Mouse (Mus musculus) embryonic facial prominence, embryonic 12.5 days (tissue): ENCODE data around the gene Myof. TPM values are rescaled to one million over a fixed set of nuclear protein-coding genes. Genes with fewer than 3 reads are reported as not detected.

ENCODE experiments used
- ATAC-seq: fragments of 200-750 bp; cut with Nextera tagmentation; 2 replicates; pipeline ENCODE4 v1.8.0; 2017; ENCODE audit not compliant: insufficient number of reproducible peaks, insufficient read depth, low FRiP score, low TSS enrichment
- H3K27ac ChIP-seq: fragments of 300-500 bp; sonication (generic); 2 replicates; pipeline ENCODE4 v1.5.1; 2016; ENCODE audit warnings: mild to moderate bottlenecking
- H3K27me3 ChIP-seq: fragments of 300-500 bp; sonication (generic); 2 replicates; pipeline ENCODE4 v1.6.1; 2016; ENCODE audit warnings: mild to moderate bottlenecking, moderate library complexity
- H3K36me3 ChIP-seq: fragments of 300-500 bp; sonication (generic); 2 replicates; pipeline ENCODE4 v1.6.1; 2016; ENCODE audit warnings: mild to moderate bottlenecking
- H3K4me1 ChIP-seq: fragments of 300-500 bp; sonication (generic); 2 replicates; pipeline ENCODE4 v1.6.1; 2016
- H3K4me2 ChIP-seq: fragments of 300-500 bp; sonication (generic); replicated peaks from 2 replicates; pipeline ENCODE4 v1.6.1; 2016; ENCODE audit warnings: mild to moderate bottlenecking, moderate library complexity
- H3K4me3 ChIP-seq: fragments of 300-500 bp; sonication (generic); 2 replicates; pipeline ENCODE4 v1.5.1; 2016; ENCODE audit warnings: mild to moderate bottlenecking
- H3K9ac ChIP-seq: fragments of 300-500 bp; sonication (generic); 2 replicates; pipeline ENCODE4 v1.6.1; 2016; ENCODE audit warnings: mild to moderate bottlenecking, moderate library complexity
- H3K9me3 ChIP-seq: fragments of 300-500 bp; sonication (generic); 2 replicates; pipeline ENCODE4 v1.6.1; 2016; ENCODE audit warnings: mild to moderate bottlenecking, moderate library complexity
- WGBS: fragments of 180-500 bp; shearing (Covaris S2); methylation state at CpG from one replicate; pipeline ENCODE4 v1.1.7; 2016; 5-methylcytosine and 5-hydroxymethylcytosine counted together
- polyA plus RNA-seq: library from polyadenylated mRNA; unstranded; fragments of >200 nt; fragmentation: Nextera tagmentation; extraction: Ambion mirVana; gene quantifications from 2 replicates; pipeline ENCODE4 v1.2.1, GENCODE M21; 2016

Myof gene
- polyA plus RNA-seq, 1 experiment from 2014 or later = 15.0 TPM

- H3K9me3 ChIP-seq = no peaks in the 10 kb centered on the region
- WGBS = 92% methylated on average over 1 of the region's 1 CpGs
- H3K4me1 ChIP-seq = no peaks in the 10 kb centered on the region
- H3K36me3 ChIP-seq = peaks cover 37% of the 10 kb centered on the region
- no peak overlapping the region for H3K4me2 ChIP-seq
- no peak overlapping the region for H3K9ac ChIP-seq
- ATAC-seq = no peak
- no peaks in the 10 kb centered on the region for H3K27me3 ChIP-seq
- H3K4me3 ChIP-seq = no peak overlapping the region
- H3K27ac ChIP-seq = no peak overlapping the region
Observed at GRCm38 (mm10) chr19:38064051-38064450, 20.7 kb upstream of the Myof start.

- Histone ChIP-seq H3K4me3 (no peak overlapping the region), H3K9ac (no peak overlapping the region), H3K36me3 (peaks cover 38% of the 10 kb centered on the region), H3K9me3 (no peaks in the 10 kb centered on the region), H3K27me3 (no peaks in the 10 kb centered on the region), H3K4me2 (no peak overlapping the region), H3K27ac (no peak overlapping the region), H3K4me1 (no peaks in the 10 kb centered on the region)
- 86% methylated on average over 3 of the region's 3 CpGs for WGBS
- ATAC-seq = no peak
Observed at GRCm38 (mm10) chr19:38063201-38063600, 19.8 kb upstream of the Myof start.

- H3K4me3 ChIP-seq = no peak overlapping the region
- ATAC-seq = no peak
- H3K9ac ChIP-seq = no peak overlapping the region
- H3K36me3 ChIP-seq = peaks cover 25% of the 10 kb centered on the region
- H3K4me2 ChIP-seq = no peak overlapping the region
- no peaks in the 10 kb centered on the region for H3K9me3 ChIP-seq
- H3K4me1 ChIP-seq = peaks cover 12% of the 10 kb centered on the region; the same call in 1 of the 2 replicates
- WGBS = 90% methylated on average over 8 of the region's 8 CpGs
- no peaks in the 10 kb centered on the region for H3K27me3 ChIP-seq
- no peak overlapping the region for H3K27ac ChIP-seq
Observed at GRCm38 (mm10) chr19:38056931-38057330, 13.6 kb upstream of the Myof start.

- H3K4me2 ChIP-seq = peak overlapping the region; percentile 61
- H3K27ac ChIP-seq = no peak overlapping the region
- no peaks in the 10 kb centered on the region for H3K27me3 ChIP-seq
- WGBS = 47% methylated on average over 3 of the region's 3 CpGs
- H3K36me3 ChIP-seq = peaks cover 24% of the 10 kb centered on the region
- ATAC-seq = no peak
- H3K9me3 ChIP-seq = no peaks in the 10 kb centered on the region
- H3K4me1 ChIP-seq = peaks cover 12% of the 10 kb centered on the region; the same call in 1 of the 2 replicates
- H3K4me3 ChIP-seq = peak overlapping the region; percentile 69; the same call in 1 of the 2 replicates
- no peak overlapping the region for H3K9ac ChIP-seq
Observed at GRCm38 (mm10) chr19:38056276-38056675, 12.9 kb upstream of the Myof start.

GRCm38 (mm10) chr19:38055798-38056197 lies 12.4 kb upstream of the Myof start:
- H3K27ac ChIP-seq = no peak overlapping the region
- WGBS = 19% methylated on average over 6 of the region's 6 CpGs
- H3K36me3 ChIP-seq = peaks cover 19% of the 10 kb centered on the region
- no peaks in the 10 kb centered on the region for H3K9me3 ChIP-seq
- no peak for ATAC-seq
- H3K4me1 ChIP-seq = peaks cover 12% of the 10 kb centered on the region; the same call in 1 of the 2 replicates
- no peak overlapping the region for H3K9ac ChIP-seq
- H3K4me2 ChIP-seq = peak overlapping the region; percentile 61
- peak overlapping the region; percentile 69 for H3K4me3 ChIP-seq
- no peaks in the 10 kb centered on the region for H3K27me3 ChIP-seq

GRCm38 (mm10) chr19:38054720-38055192 lies 11.4 kb upstream of the Myof start, which contains the start of gene Cep55:
Gene Cep55 (plus strand): TSS chr19:38055011.
- 1% methylated on average over 36 of the region's 36 CpGs for WGBS
- Histone ChIP-seq H3K36me3 (peaks cover 10% of the 10 kb centered on the region), H3K4me1 (peaks cover 12% of the 10 kb centered on the region; the same call in 1 of the 2 replicates), H3K9me3 (no peaks in the 10 kb centered on the region), H3K9ac (peak within 1 kb of the TSS; percentile 51), H3K4me2 (peak within 1 kb of the TSS; percentile 61), H3K27me3 (no peaks in the 10 kb centered on the region), H3K4me3 (peak within 1 kb of the TSS; percentile 69), H3K27ac (peak within 1 kb of the TSS; percentile 61; the same call in 1 of the 2 replicates)
- peak; percentile 90 for ATAC-seq

GRCm38 (mm10) chr19:38054149-38054719 lies 10.9 kb upstream of the Myof start:
- Histone ChIP-seq H3K36me3 (peaks cover 5% of the 10 kb centered on the region; the same call in 1 of the 2 replicates), H3K4me1 (peaks cover 12% of the 10 kb centered on the region; the same call in 1 of the 2 replicates), H3K9ac (peak overlapping the region; percentile 48), H3K9me3 (no peaks in the 10 kb centered on the region), H3K4me3 (peak overlapping the region; percentile 69), H3K27ac (peak overlapping the region; percentile 26; the same call in 1 of the 2 replicates), H3K27me3 (no peaks in the 10 kb centered on the region), H3K4me2 (peak overlapping the region; percentile 61)
- WGBS = under 1% methylated on average over 23 of the region's 23 CpGs
- peak; percentile 91 for ATAC-seq

GRCm38 (mm10) chr19:38053227-38054041 lies 10.1 kb upstream of the Myof start:
- 0 out of 2 replicates have a peak overlapping the region, but pooled peaks have one; percentile 26 for H3K27ac ChIP-seq
- H3K9ac ChIP-seq = 0 out of 2 replicates have a peak overlapping the region, but pooled peaks have one; percentile 48
- 26% methylated on average over 8 of the region's 8 CpGs for WGBS

GRCm38 (mm10) chr19:38049686-38050085 lies 6.3 kb upstream of the Myof start:
- H3K27ac ChIP-seq = no peak overlapping the region
- no peak for ATAC-seq
- H3K9me3 ChIP-seq = no peaks in the 10 kb centered on the region
- no peak overlapping the region for H3K4me2 ChIP-seq
- 81% methylated on average over 1 of the region's 1 CpGs for WGBS
- no peaks in the 10 kb centered on the region for H3K27me3 ChIP-seq
- peaks cover 3% of the 10 kb centered on the region; the same call in 1 of the 2 replicates for H3K4me1 ChIP-seq
- no peaks in the 10 kb centered on the region for H3K36me3 ChIP-seq
- no peak overlapping the region for H3K4me3 ChIP-seq
- no peak overlapping the region for H3K9ac ChIP-seq

More at GRCm38 (mm10) chr19:38053227-38054041, 10.1 kb upstream of the Myof start:
- H3K9me3 ChIP-seq = no peaks in the 10 kb centered on the region
- ATAC-seq = no peak
- H3K36me3 ChIP-seq = no peaks in the 10 kb centered on the region
- peak overlapping the region; percentile 61 for H3K4me2 ChIP-seq
- H3K4me3 ChIP-seq = peak overlapping the region; percentile 69
- peaks cover 12% of the 10 kb centered on the region; the same call in 1 of the 2 replicates for H3K4me1 ChIP-seq
- H3K27me3 ChIP-seq = no peaks in the 10 kb centered on the region

- 91% methylated on average over 3 of the region's 3 CpGs for WGBS
- H3K4me2 ChIP-seq = no peak overlapping the region
- no peak overlapping the region for H3K27ac ChIP-seq
- no peak overlapping the region for H3K9ac ChIP-seq
- H3K27me3 ChIP-seq = no peaks in the 10 kb centered on the region
- H3K4me1 ChIP-seq = peaks cover 8% of the 10 kb centered on the region
- H3K4me3 ChIP-seq = no peak overlapping the region
- no peaks in the 10 kb centered on the region for H3K9me3 ChIP-seq
- no peaks in the 10 kb centered on the region for H3K36me3 ChIP-seq
- ATAC-seq = no peak
Observed at GRCm38 (mm10) chr19:38045198-38045597, 1.8 kb upstream of the Myof start.

- H3K9me3 ChIP-seq = no peaks in the 10 kb centered on the region
- H3K27ac ChIP-seq = 0 out of 2 replicates have a peak overlapping the region, but pooled peaks have one; percentile 55
- H3K27me3 ChIP-seq = no peaks in the 10 kb centered on the region
- WGBS = 28% methylated on average over 5 of the region's 5 CpGs
- no peak for ATAC-seq
- peak overlapping the region; percentile 38 for H3K4me3 ChIP-seq
- H3K36me3 ChIP-seq = no peaks in the 10 kb centered on the region
- H3K4me2 ChIP-seq = peak overlapping the region; percentile 49
- H3K9ac ChIP-seq = 0 out of 2 replicates have a peak overlapping the region, but pooled peaks have one; percentile 37
- H3K4me1 ChIP-seq = peaks cover 8% of the 10 kb centered on the region
Observed at GRCm38 (mm10) chr19:38042261-38042722, 1.1 kb downstream of the Myof start.
